Mouse (Mus musculus): ENCODE data around the gene Prdm1. TPM values are rescaled to one million over a fixed set of nuclear protein-coding genes. Genes with fewer than 3 reads are reported as not detected.

Prdm1 gene
- polyA plus RNA-seq, 1 experiment, result not detected

DNA sequence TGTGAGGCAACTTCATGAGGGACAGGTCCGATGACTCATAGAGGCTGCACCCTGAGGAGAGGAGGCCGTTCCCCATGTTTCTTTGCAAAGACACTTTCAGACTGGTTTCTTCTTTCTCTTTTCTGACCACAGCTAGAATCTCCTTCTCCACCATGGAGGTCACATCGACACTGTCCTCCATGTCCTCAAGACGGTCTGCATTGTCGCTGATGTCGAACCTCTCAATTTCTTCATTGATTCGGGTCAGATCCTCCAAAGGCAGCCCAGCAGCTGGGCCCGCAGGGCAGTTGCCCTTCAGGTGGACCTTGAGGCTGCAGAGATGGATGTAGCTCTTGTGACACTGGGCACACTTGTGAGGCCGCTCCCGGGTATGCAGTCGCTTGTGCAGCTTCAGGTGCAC lies 88.6 kb downstream of the Prdm1 start:
- H3K4me3 ChIP-seq (ENCODE audit: insufficient read depth, low read depth, low read length), result no peak overlapping the region
- no peak overlapping the region for H3K27ac ChIP-seq (ENCODE audit: insufficient read depth, low read depth, low read length)
- TF ChIP-seq CTCF (IDR thresholded peaks at IDR 0.05; ENCODE audit: insufficient read depth, low read depth, low read length) (no peak), POLR2A (IDR thresholded peaks at IDR 0.05; ENCODE audit: insufficient read depth, low read depth, low read length) (no peak)
- WGBS, result 89% methylated on average over 11 of the region's 11 CpGs
- peaks cover 16% of the 10 kb centered on the region for H3K4me1 ChIP-seq (ENCODE audit: control insufficient read depth, insufficient read depth, low read length)

DNA sequence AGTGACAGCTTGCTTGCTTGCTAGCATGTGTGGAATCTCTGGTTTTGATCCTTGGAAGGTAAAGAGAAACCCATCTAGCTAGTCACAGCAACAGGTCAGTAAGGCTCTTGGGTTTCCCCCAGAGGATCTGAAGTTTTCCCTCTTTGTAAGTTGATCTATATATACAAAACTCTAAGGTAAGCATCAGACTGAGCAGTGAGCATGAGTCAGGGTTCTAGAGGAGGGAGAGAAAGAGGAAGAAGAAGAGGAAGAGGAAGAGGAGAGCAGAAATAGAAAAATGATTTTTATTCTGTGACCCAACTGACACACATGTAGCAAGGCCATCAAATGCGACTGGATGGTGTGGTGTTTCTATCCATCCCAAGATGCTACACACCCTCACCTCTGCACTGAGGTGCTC lies 90.7 kb downstream of the Prdm1 start:
- Histone ChIP-seq H3K27ac (ENCODE audit: insufficient read depth, low read depth, low read length) (no peak overlapping the region), H3K4me3 (ENCODE audit: insufficient read depth, low read depth, low read length) (no peak overlapping the region), H3K4me1 (ENCODE audit: control insufficient read depth, insufficient read depth, low read length) (peaks cover 14% of the 10 kb centered on the region)
- WGBS, result 95% methylated on average over 1 of the region's 1 CpGs
- TF ChIP-seq CTCF (IDR thresholded peaks at IDR 0.05; ENCODE audit: insufficient read depth, low read depth, low read length) (no peak), POLR2A (IDR thresholded peaks at IDR 0.05; ENCODE audit: insufficient read depth, low read depth, low read length) (no peak)

DNA sequence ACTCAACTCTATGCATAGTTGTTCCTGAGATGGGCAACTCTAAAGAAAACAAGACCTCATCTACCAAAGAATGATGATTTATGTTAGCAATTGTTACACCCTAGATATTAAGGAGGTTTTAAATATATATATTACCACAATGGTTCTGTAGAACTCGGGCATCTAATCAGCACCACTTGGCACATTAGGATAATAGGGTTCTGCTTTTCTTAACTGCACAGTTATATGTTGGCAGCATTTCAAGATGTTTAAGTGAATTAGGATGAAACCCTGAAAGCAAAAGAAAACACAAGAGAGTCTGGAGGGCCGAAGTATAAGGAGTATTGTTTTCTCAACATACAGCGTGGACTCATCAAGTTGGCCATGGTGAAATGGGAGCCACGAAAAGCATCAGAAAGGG lies 92.3 kb downstream of the Prdm1 start:
- no peak for TF ChIP-seq POLR2A (IDR thresholded peaks at IDR 0.05; ENCODE audit: insufficient read depth, low read depth, low read length)
- no peak for TF ChIP-seq CTCF (IDR thresholded peaks at IDR 0.05; ENCODE audit: insufficient read depth, low read depth, low read length)
- peaks cover 10% of the 10 kb centered on the region for H3K4me1 ChIP-seq (ENCODE audit: control insufficient read depth, insufficient read depth, low read length)
- 73% methylated on average over 4 of the region's 4 CpGs for WGBS
- H3K4me3 ChIP-seq (ENCODE audit: insufficient read depth, low read depth, low read length), result no peak overlapping the region
- H3K27ac ChIP-seq (ENCODE audit: insufficient read depth, low read depth, low read length), result no peak overlapping the region

DNA sequence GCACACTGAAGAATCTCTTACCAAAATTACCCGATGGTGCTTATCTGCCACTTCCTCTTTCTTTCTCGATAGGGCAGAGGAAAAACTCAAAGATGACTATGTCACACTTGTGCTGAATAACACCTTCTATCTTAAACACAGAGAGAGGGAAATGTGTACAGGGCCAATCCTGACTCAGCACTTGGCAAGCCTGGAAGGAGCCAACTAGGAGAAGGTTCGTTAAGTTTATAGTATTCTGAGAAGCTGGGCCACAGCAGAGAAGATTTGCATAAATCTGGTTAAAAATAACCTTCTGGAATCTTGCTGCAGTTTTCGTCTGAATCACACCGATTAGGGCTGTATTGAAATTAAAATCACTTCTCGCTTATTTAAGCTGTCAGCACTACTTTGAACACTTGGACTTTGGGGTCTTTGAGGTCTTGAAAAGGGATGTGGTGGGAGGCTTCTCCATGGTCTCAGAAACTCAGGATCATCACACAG lies 93.6 kb downstream of the Prdm1 start:
- 24% methylated on average over 6 of the region's 6 CpGs for WGBS
- no peak overlapping the region for H3K27ac ChIP-seq (ENCODE audit: insufficient read depth, low read depth, low read length)
- TF ChIP-seq POLR2A (IDR thresholded peaks at IDR 0.05; ENCODE audit: insufficient read depth, low read depth, low read length) (no peak), CTCF (IDR thresholded peaks at IDR 0.05; ENCODE audit: insufficient read depth, low read depth, low read length) (no peak)

DNA sequence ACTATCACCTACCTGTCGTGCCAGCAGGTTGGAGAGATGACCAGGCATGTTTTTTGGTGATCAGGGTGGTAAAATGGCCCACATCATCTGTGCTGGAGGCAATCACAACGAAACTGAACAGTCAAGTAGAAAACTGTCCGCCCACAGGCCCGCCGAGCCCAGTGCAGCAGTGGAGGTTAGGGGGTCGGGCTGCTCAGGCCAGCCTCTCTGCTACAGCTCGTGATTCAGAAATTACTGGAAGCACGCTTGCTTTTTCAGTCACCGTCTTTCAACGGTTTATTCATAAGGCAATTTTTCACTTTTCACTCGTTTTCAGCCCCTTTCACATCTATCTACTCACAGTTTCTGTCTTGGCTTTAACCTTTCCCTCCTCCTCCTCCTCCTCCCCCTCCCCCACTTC lies 96.1 kb downstream of the Prdm1 start:
- TF ChIP-seq POLR2A (IDR thresholded peaks at IDR 0.05; ENCODE audit: insufficient read depth, low read depth, low read length) (no peak), CTCF (IDR thresholded peaks at IDR 0.05; ENCODE audit: insufficient read depth, low read depth, low read length) (no peak)
- H3K27ac ChIP-seq (ENCODE audit: insufficient read depth, low read depth, low read length), result no peak overlapping the region
- H3K4me3 ChIP-seq (ENCODE audit: insufficient read depth, low read depth, low read length), result no peak overlapping the region
- H3K4me1 ChIP-seq (ENCODE audit: control insufficient read depth, insufficient read depth, low read length), result no peaks in the 10 kb centered on the region
- WGBS, result 76% methylated on average over 11 of the region's 11 CpGs

More for the DNA sequence above, 93.6 kb downstream of the Prdm1 start:
- Histone ChIP-seq H3K4me3 (ENCODE audit: insufficient read depth, low read depth, low read length) (no peak overlapping the region), H3K4me1 (ENCODE audit: control insufficient read depth, insufficient read depth, low read length) (peaks cover 3% of the 10 kb centered on the region)

DNA sequence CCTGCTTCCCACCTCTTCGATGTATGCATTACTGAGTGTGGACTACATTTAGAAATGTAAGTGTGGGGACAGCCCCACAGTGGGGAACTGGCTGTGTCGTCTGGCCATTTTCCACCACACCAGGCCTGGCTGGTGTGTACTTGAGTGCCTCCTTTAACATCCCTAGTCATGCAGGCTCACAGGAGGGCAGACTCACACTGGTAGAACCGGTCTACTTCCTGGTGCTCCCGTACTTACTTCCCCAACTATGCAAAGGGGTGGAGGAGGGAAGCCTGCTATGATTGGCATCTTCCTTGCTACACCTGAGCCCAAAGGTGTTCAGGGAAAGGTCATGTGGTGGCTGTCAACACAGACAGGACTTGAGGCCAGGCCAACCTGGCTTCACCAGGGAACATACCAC lies 96.6 kb downstream of the Prdm1 start:
- TF ChIP-seq POLR2A (IDR thresholded peaks at IDR 0.05; ENCODE audit: insufficient read depth, low read depth, low read length) (no peak), CTCF (IDR thresholded peaks at IDR 0.05; ENCODE audit: insufficient read depth, low read depth, low read length) (no peak)
- 94% methylated on average over 4 of the region's 4 CpGs for WGBS
- Histone ChIP-seq H3K27ac (ENCODE audit: insufficient read depth, low read depth, low read length) (no peak overlapping the region), H3K4me1 (ENCODE audit: control insufficient read depth, insufficient read depth, low read length) (no peaks in the 10 kb centered on the region), H3K4me3 (ENCODE audit: insufficient read depth, low read depth, low read length) (no peak overlapping the region)

DNA sequence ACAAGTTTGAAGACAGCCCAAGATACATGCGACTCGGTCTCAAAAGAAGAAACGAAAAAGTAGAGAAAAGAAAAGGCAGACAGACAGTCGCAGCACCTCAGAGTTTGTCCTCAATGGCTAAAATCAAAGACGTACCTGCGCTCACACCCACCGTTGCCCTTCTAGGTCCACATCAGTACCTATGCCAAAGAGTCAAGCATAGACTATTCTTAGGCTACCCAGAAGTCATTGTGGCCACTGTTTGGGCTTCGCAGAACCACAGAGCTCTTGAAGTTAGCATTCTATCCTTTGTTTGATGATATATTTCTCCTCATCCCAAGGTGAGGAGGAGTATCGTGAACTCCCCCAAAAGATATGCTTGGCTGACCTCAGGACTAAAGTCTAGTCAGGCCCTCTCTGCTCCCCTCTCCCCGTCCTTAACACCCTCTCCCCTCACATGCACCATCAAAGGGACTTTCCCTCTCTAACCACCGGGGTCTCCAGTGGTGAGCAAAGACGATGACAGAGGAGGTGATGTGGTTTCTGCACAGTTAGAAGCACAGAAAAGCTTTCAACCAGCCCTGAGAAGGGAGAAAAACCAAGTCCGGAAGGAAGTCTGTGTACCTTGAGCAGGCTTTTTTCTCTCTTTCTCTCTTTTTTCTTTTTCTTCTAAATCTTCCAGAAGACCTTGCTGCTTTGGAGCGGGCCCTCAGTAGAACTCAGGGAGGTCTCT lies 99.0 kb downstream of the Prdm1 start:
- TF ChIP-seq CTCF (IDR thresholded peaks at IDR 0.05; ENCODE audit: insufficient read depth, low read depth, low read length) (no peak), POLR2A (IDR thresholded peaks at IDR 0.05; ENCODE audit: insufficient read depth, low read depth, low read length) (no peak)
- 95% methylated on average over 14 of the region's 14 CpGs for WGBS
- Histone ChIP-seq H3K4me1 (ENCODE audit: control insufficient read depth, insufficient read depth, low read length) (no peaks in the 10 kb centered on the region), H3K4me3 (ENCODE audit: insufficient read depth, low read depth, low read length) (no peak overlapping the region), H3K27ac (ENCODE audit: insufficient read depth, low read depth, low read length) (no peak overlapping the region)

DNA sequence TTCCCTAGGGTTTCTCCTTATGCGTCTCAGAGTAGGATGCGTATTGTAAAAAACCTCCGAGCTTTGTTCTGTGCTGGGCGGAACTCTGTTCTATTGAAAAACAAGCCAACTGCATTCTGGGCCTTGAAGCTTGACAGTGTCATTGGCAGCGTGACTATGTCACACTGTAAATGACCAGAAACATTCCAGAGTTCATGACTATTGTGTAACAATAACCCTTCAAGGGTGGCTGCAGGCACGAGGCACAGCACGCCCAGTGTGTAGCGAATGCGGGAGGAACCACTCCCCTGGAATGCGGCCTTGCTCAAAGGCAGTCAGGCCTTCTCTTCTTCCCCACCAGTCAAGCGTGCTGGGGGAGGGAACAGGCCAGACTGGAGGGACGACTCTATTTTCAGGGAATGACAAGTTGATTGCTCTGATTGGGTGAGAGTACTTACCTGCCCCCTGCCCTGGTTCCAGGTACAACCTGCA lies 100.4 kb downstream of the Prdm1 start:
- Histone ChIP-seq H3K4me1 (ENCODE audit: control insufficient read depth, insufficient read depth, low read length) (no peaks in the 10 kb centered on the region), H3K4me3 (ENCODE audit: insufficient read depth, low read depth, low read length) (no peak overlapping the region), H3K27ac (ENCODE audit: insufficient read depth, low read depth, low read length) (no peak overlapping the region)
- 63% methylated on average over 12 of the region's 12 CpGs for WGBS
- no peak for TF ChIP-seq CTCF (IDR thresholded peaks at IDR 0.05; ENCODE audit: insufficient read depth, low read depth, low read length)
- TF ChIP-seq POLR2A (IDR thresholded peaks at IDR 0.05; ENCODE audit: insufficient read depth, low read depth, low read length), result no peak

DNA sequence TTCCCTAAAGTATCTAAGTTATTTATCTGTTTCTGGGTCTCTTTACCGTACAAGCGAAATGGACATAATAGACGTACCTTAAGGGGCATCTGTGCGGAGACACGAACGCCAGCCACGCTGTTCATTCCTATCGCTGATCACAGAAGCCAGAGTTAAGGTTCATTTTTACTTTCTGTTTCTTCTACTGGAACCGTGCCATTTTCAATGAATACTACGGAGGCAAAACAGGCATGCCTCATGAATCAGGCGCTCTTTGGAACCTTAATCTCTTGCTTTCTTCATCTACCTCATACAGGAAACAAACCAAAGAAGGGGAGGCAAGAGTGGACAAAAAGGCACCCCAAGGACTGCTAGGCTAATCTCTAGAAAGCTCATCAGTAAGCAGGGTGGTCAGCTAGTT lies 100.9 kb downstream of the Prdm1 start:
- no peak for TF ChIP-seq CTCF (IDR thresholded peaks at IDR 0.05; ENCODE audit: insufficient read depth, low read depth, low read length)
- no peak for TF ChIP-seq POLR2A (IDR thresholded peaks at IDR 0.05; ENCODE audit: insufficient read depth, low read depth, low read length)
- Histone ChIP-seq H3K4me3 (ENCODE audit: insufficient read depth, low read depth, low read length) (no peak overlapping the region), H3K27ac (ENCODE audit: insufficient read depth, low read depth, low read length) (no peak overlapping the region), H3K4me1 (ENCODE audit: control insufficient read depth, insufficient read depth, low read length) (no peaks in the 10 kb centered on the region)
- WGBS, result 67% methylated on average over 11 of the region's 11 CpGs

Measured in olfactory bulb, adult 2 months (tissue).